Mouse (Mus musculus): ENCODE data around the gene Mical3.

Mical3 gene

GRCm38 (mm10) chr6:121076929-121077566 lies 53.8 kb downstream of the Mical3 start:
- DNase-seq, result no peak

DNA sequence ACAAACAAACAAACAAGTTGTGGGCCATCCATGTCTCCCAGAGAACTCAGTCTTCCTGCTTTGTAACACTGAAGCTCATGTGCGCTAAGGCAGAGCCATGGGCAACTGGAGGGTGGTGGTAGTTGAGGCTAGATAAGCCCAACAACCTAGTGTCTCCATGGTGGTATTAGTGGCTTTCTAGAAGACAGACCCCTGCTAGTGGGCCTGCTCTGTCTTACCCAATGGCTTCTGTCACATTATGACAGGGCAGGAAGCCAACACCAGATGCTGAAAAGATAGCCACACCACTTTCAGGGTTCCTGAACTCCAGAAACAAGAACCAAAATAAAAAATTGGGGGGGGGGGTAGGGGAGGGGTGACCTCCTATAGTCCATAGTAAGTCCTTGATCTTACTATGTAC lies 55.0 kb downstream of the Mical3 start:
- DNase-seq, result no peak

DNA sequence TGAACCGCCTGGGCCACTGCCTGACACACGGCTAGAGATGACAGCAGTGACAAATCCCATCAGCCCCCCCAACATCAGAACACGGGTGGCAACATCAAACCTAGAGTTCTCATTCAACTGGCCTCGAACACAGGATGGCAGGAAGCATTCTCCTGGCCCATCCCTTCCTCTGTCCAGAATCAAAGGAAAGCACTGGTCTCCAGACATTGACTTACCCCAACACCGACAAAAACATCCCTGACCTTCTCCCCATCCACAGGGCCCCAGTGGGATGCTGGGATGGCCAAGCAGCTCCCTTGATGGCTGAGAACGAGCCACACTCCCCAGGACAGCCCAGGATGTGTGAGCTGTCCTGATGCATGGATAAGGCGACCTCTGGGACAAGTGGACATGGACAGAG lies 57.5 kb downstream of the Mical3 start:
- peak; percentile 95 for DNase-seq

GRCm38 (mm10) chr6:121072615-121073014 lies 58.2 kb downstream of the Mical3 start:
- DNase-seq, result no peak

- DNase-seq, result peak; percentile 96
These were observed 60.1 kb downstream of the Mical3 start for GRCm38 (mm10) chr6:121070584-121071230.

DNA sequence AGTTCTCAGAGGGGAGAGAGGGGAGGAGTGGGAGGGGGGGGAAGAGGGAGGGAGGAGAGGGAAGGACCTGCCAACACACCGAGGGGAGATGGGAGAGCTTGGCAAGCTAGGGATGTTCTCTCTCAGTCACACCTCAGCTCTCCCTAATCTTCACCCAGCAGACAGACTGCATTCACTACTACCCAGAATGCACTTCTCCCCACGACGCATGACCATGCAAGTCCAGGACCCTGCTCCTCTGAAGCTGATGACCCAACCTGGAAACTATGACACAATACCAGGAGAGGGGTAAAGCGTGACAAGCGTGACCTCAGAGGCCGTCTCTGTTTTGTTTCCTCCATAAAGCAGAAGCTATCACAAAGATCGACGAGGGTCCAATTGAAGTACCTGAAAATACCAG lies 61.6 kb downstream of the Mical3 start:
- DNase-seq, result no peak

DNA sequence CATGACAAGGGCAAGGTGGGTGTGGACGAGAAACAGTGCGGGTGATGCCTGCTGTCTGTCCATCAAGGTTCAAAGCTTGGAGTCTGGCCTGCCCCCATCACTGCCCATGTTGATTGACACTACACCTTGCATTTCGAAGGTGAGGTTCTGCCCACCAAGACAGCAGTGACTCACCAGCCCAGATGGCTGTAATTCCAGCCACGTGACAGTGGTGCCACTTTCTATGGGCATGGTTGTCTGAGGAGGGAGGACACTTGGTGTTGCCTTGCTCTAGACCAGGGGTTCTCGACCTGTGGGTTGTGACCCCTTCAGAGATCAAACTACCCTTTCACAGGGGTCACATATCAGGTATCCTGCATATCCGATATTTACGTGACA lies 62.7 kb downstream of the Mical3 start:
- DNase-seq, result no peak

DNA sequence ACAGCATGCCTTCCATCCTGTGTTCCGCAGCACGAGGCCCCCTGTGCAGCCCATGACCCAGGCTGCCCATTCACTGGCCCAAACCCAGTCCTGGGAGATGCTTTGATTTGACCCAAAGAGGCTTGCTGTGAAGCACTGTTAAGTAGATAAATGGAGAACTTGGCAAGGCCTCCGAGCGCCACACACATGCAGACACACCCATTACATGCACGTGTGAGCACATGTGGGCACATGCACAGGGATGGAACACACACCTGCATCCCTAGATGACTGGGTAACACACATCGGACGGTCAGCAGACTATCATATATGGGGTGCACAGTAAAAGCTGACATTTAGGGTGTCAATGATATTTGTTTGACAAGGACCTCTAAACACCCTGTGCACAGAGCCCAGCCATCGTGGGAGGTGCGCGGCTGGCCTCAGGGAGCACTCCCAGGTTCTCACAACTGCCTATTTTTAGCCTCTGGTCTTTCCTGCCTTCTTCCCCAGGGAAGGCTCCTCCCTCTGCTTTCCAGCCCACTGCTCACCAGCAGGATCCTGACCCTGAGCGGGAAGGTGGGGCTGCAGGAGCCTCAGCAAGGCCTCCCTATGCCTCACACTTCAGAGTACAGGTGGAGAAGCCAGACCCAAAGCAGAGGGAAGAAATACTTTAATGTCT lies 63.2 kb downstream of the Mical3 start:
- peak; percentile 97 for DNase-seq

DNA sequence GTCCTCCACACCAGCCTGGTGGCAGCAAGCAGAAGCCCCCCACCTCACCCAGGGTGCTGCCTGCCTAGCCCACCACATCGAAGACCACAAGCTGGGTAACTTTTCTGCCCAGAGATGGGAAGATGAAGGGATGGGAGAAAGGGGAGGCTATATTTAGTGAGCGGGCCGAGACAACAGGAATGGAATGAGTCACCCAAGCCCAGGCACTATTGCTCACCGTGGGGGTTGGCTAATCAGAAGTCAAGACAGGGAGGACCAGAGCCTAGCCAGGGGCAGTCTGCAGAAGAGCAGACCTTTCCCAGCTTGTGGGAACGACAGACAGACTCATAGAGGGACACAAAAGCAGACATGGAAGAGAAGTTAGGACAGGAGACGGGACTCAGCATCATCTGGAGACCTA lies 64.0 kb downstream of the Mical3 start:
- no peak for DNase-seq

GRCm38 (mm10) chr6:121064356-121065015 lies 66.3 kb downstream of the Mical3 start:
- no peak for DNase-seq

DNA sequence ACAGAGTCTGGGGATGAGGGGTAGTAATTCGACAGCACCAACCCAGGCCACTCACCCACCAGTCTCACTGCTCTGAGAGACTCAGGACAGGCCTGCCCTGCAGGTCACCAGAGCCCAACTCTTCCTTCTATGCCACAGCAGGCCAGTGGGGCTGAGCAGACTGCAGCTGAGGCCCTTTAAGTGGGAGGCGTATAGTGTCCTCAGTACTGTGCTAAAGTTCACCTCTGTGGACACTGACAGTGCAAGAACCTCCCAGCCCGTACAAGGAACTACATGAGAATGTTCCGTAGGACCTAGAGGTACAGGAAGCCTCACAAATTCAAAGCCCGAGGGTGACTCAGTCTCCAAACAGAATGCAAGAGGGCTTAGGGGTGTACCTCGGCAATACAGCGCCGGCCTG lies 67.0 kb downstream of the Mical3 start:
- DNase-seq, result peak; percentile 93

GRCm38 (mm10) chr6:121062891-121063408 lies 67.8 kb downstream of the Mical3 start:
- DNase-seq, result no peak

DNA sequence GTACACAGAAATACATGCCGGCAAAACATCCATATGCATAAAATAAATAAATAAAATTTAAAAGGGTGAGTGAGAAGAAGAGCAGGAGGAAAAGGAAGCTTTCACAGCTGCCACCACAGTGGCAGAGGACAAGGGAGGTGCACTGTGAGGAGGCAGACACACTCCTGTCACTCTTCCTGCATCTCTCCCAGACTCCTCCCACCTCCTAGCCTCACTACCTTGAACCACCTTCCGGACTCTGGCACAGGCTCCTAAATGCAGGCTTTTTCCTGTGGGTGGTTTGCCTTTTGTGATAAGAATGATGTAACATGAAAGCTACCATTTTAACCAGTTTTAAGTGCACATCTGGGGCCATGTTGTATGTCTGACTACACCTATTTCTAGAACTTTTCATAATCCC lies 72.8 kb downstream of the Mical3 start:
- DNase-seq, result no peak

DNA sequence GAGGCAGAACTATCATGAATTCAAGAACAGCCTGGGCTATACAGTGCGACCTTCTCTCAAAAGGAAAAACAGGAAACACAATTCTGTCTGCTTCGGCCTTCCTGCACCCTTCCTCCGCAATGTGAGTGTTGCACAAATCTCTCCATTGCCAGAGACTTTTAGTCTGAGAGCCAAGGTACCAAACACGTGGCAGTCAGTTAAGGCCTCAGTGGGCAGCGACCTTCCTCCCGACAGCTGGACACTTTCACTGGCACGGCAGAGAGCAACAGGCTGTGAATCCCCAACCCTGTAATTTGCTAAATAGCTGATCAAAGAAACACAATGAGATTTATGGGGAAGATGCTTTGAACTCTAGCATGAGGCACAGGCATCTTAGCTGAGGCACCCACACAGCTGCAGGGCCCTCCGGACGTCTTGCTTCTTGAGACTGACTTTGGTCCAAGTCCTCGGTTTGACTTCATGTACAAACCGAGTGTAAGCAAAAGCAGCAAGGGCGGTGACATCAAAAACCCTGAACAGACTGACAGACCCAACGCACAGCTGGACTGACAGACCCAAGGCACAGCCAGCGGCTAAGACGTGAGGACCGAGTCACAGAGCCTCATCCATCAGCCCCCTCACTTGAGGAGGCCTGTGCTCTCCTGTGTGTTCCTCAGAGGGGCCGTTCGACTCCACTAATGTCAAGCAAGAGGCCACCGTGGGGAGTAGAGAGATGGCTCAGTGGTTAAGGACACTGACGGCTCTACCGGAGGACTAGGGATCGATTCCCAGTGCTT lies 73.4 kb downstream of the Mical3 start:
- no peak for DNase-seq

DNA sequence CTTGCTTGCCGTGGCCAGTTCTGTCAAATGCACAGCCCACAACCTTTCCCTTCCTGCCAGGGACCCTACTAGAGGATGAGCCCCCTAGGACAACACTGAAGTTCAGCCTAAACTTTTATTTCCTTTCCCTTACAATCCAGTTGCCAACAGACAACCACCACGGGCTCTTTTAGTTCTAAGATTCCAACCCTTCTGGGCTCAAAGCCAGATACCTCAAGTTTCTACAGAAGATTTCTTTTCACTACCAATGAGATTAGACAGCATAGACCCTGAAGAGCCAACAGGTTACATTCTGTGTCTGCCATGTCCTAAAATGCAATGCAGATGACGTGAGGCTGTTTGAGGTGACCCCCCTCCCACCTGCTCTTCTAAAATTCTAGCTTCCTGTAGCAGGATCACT lies 75.3 kb downstream of the Mical3 start:
- no peak for DNase-seq

GRCm38 (mm10) chr6:121054908-121055307 lies 75.9 kb downstream of the Mical3 start:
- DNase-seq, result no peak

- no peak for DNase-seq
These were observed 76.5 kb downstream of the Mical3 start for GRCm38 (mm10) chr6:121054340-121054739.

GRCm38 (mm10) chr6:121053585-121054112 lies 77.2 kb downstream of the Mical3 start:
- DNase-seq, result peak; percentile 96

- no peak for DNase-seq
These were observed 78.7 kb downstream of the Mical3 start for GRCm38 (mm10) chr6:121051972-121052629.

GRCm38 (mm10) chr6:121051411-121051810 lies 79.4 kb downstream of the Mical3 start:
- no peak for DNase-seq

DNA sequence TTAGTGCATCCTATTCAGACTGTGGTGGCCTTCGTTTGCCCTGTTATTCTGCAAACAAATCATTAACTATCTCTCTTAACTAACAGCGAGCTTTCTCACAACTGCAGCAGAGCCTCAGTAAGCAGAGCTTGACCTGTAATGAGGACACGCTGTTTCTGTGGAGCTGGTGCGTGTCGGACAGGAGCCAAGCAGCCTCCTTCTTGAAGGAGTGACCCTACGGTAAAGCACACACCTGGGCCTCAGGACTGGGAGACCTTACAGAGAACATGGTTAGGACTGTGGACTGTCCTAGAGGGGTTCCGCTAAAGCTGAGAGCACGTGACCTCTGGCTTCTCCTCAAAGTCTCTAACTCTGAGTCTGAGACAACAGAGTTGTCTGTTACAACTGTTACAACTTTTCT lies 82.1 kb downstream of the Mical3 start:
- no peak for DNase-seq
